Mouse (Mus musculus) spleen, adult 12 weeks (tissue): ENCODE data around the gene Galc.
A peak's percentile ranks its signal among the peaks of the same experiment; 100 is the strongest.

Experiments used
- DNase-seq: peaks from one replicate; pipeline ENCODE4 v3.0.0; 2022; ENCODE audit warnings: low spot score

Gene Galc

GRCm38 (mm10) chr12:98258845-98259517 lies at the start of gene Galc:
TSS of gene Galc (minus strand) at chr12:98259459.
- DNase-seq = peak; percentile 59

- no peak for DNase-seq
Observed at GRCm38 (mm10) chr12:98307179-98307915, 48.1 kb upstream of the Galc start.

GRCm38 (mm10) chr12:98303013-98303412 lies 43.8 kb upstream of the Galc start:
- DNase-seq = no peak

GRCm38 (mm10) chr12:98301980-98302379 lies 42.7 kb upstream of the Galc start:
- DNase-seq = no peak

- DNase-seq = no peak
Observed at GRCm38 (mm10) chr12:98294241-98294640, 35.0 kb upstream of the Galc start.

- no peak for DNase-seq
Observed at GRCm38 (mm10) chr12:98292278-98292677, 33.0 kb upstream of the Galc start.

GRCm38 (mm10) chr12:98290475-98290874 lies 31.2 kb upstream of the Galc start:
- DNase-seq = no peak

GRCm38 (mm10) chr12:98284477-98284876 lies 25.2 kb upstream of the Galc start:
- DNase-seq = no peak

- no peak for DNase-seq
Observed at GRCm38 (mm10) chr12:98283487-98283860, 24.2 kb upstream of the Galc start.

- DNase-seq = no peak
Observed at GRCm38 (mm10) chr12:98282776-98283486, 23.7 kb upstream of the Galc start.

- no peak for DNase-seq
Observed at GRCm38 (mm10) chr12:98280996-98281395, 21.7 kb upstream of the Galc start.

GRCm38 (mm10) chr12:98280530-98280929 lies 21.3 kb upstream of the Galc start:
- peak; percentile 13 for DNase-seq

- DNase-seq = no peak
Observed at GRCm38 (mm10) chr12:98272433-98272832, 13.2 kb upstream of the Galc start.

GRCm38 (mm10) chr12:98270810-98271566 lies 11.7 kb upstream of the Galc start:
- DNase-seq = no peak

- DNase-seq = no peak
Observed at GRCm38 (mm10) chr12:98269791-98270745, 10.8 kb upstream of the Galc start.

- DNase-seq = no peak
Observed at GRCm38 (mm10) chr12:98268441-98269369, 9.4 kb upstream of the Galc start, which contains the start of gene Gpr65. TSS of gene Gpr65 (plus strand) at chr12:98268635.

- DNase-seq = no peak
Observed at GRCm38 (mm10) chr12:98265697-98266096, 6.4 kb upstream of the Galc start.

GRCm38 (mm10) chr12:98259518-98259852 lies 226 bp upstream of the Galc start:
- no peak for DNase-seq

GRCm38 (mm10) chr12:98258371-98258844 lies 851 bp downstream of the Galc start:
- no peak for DNase-seq
